Mouse (Mus musculus) neutrophil, adult 5-6 weeks (primary cell): ENCODE data around the gene Sept10. TPM values are rescaled to one million over a fixed set of nuclear protein-coding genes. Genes with fewer than 3 reads are reported as not detected.

Source experiments
- ATAC-seq: fragments of 151-379, 151-347 bp; 2 replicates; pipeline ENCODE4 v1.8.0; 2017; ENCODE audit warnings: mild to moderate bottlenecking, moderate TSS enrichment; ENCODE audit not compliant: insufficient number of reproducible peaks, poor library complexity, low FRiP score, severe bottlenecking; ENCODE audit errors: extremely low read depth
- total RNA-seq: library from RNA; stranded (forward); fragments of 200-1000 nt; gene quantifications from 2 replicates; pipeline ENCODE4 v1.2.3, GENCODE M21; 2017

Gene Sept10
- total RNA-seq, 1 experiment from 2014 or later: 9.8 TPM

DNA sequence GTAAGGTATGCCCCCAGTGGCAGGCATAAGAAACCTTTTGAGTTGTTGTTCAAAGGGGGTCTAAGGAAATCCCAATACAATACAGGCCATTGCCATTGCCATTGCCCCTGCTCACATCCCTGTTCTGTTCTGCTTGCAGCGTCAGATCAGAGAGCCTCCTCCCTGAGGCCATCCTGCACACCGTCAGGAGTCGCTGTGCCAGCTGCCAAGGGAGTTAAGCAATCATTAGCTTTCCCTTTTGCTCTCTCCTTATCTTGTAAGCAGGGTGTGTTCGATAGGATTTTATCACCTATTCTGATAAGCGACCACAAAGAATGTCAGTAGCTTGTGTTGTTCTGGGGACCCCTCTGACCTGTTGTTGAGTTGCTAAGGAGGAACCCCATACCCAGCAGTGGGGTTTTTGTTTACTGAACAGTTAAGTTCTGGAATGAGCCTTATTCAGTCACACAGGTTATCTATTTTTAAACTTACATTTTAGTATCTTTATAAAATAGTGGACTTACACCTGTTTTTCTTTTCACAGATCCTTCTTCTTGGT is 69.0 kb downstream of the Sept10 start:
- ATAC-seq: no peak

DNA sequence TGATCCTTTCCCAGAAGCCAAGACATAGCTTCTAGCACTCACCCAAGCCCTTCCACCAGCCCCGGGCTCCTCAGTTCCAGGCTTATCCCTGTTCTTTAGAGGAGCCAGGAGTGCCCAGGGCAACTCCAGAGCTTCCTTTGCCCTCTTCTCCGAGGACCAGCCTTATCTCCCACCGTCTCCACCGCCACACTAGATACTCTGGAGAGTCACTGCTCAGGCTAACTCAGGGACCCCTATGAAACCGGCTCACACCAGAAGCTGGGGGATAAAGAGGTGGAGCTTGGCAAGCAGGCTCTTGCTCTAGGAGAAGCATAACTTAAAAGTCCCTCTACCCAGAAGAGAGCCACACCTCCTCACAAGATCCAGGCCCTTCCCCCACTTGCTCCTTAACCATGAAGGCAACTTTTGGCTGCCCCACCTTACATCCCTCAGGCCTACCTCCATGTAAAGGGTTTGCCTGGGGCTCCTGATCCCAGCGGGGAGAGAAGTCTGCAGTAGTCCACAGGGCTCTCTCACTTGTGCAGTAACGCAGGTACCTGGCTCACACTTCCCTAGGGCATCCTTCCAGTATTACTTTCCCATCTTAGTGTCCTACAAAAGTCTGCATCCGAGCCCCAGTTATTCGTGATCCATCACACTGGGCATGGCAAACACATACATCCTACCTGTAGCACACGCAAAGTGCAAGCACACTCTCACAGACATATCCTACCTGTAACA is 70.5 kb downstream of the Sept10 start:
- ATAC-seq: no peak

DNA sequence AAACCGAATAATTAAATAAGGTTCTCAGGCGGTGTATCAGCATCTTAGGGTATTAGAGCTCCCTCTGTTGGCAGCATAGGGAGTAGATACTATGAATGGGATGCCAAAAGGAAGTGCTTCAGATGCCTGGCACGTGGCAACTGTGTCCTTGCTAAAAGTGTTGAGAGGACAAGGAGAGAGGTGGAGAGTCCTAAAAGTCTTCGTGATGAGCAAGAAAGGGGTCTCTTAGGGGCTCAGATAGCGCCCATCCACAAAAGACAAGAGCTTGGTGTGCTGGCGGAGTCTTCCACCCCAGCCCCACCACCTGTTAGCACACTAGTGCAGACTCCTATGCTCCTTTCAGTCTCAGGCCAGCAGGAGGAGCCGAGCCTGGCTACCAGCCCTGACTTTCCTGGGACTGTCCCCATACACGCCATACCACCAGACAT is 71.7 kb downstream of the Sept10 start:
- ATAC-seq: no peak

DNA sequence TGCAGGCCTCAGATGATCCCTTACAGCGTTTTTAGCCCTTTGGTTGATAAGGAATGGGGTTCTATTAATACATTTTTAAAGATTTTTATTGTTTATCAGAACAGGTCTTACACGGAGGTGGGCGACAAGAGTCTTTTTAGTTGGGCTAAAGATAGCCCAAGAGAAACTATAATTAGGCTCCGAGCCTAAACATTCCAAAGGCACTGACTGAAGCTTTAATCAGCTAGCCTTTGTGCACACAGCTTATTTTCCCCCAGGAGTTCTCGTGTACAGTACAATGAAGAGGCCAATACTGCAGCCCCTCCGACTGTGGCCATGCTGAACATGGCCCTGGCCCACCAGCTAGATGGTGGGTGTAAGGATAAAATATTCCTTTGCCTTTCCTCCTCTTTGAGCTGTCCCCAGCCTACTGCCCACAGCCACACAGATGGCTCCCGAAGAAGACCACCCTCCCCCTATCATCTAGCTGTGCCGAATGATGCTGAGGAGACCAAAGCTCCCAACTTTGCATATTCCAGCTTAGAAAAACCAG is 88.1 kb downstream of the Sept10 start:
- no peak for ATAC-seq

DNA sequence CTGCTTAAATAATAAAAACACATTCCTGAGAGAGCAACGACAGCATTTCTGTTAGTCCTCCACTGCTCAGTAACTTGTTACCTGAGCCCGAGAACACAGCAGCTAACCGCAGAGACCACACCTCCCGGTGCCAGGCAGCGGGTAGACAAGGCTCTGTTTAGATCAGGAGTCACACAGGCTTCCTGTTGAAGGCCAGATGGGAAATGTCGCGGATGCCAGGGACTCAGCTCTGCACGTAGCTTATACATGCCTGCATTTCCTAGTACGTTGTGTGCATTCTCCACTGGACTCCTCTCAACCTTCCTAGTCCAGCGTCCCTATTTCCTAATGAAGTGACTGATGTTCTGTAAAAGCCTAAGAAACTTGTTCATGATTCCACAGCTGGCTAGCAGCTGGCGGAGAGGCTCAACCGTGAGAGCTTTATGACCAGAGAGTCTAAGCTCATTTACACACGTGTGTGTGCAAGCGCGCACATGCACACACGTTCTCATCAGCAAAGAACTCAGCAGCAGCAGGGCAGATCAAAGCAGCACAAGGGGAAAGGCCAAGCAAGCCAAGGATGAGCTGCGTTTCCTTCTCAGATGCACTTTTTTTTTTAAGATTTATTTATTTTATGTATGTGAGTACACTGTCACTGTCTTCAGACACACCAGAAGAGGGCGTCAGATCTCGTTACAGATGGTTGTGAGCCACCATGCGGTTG is 89.6 kb downstream of the Sept10 start:
- no peak for ATAC-seq

DNA sequence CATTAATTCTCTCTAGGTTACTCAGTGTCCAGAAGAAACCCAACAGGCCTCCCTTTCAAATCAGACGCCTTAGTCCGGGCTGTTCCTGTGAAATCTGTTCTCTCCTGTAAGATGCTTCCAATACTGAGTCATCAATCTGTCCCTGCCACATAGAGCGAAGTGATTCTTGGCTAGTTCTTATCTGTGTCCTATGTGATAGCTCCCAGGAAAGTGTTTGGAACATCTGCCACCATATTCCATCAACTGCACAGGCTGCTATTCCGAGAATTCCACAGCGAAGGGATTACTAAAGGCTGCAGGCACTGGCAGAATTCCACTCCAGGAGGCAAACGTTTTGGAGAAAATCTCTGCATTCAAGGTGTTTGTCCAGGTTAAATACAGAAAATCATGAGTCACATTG is 94.0 kb downstream of the Sept10 start:
- ATAC-seq: no peak

DNA sequence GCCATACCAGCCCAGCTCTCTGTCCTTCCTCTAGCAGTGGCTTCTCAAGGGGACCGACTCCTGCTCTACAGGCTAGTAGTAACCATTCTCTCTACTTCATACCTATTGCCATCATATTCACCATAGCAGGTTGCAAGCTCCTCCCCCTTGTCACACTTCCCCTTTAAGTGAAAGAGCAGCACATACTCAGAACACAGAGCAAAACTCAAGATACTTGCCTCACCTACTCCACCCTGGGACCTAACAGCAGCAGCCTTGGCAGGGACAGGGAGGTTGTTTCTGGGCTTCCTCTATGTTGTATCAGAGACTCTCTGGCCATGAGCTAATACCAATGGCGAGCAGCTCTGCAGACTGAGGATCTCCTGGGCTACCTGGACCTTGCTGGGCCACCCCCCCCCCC is 96.2 kb downstream of the Sept10 start:
- no peak for ATAC-seq

DNA sequence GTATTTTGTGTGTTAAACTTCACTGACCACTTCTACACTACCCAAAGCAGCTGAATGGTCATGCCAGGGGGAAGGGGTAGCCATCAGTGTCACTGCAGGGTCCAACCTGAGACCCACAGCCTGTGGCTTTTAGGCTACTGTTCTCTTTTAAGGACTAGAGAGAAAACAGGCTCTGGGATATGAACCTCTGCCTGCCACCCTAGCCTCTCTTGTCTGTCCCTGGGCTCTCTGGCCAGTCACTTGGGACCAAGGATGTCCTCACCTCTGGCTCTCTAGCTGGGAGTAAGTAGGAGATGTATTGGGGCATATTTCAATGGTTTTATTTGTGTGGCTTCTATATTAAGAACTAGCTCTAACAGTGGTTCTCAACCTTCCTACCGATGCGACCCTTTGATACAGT is 101.8 kb downstream of the Sept10 start:
- ATAC-seq: no peak

DNA sequence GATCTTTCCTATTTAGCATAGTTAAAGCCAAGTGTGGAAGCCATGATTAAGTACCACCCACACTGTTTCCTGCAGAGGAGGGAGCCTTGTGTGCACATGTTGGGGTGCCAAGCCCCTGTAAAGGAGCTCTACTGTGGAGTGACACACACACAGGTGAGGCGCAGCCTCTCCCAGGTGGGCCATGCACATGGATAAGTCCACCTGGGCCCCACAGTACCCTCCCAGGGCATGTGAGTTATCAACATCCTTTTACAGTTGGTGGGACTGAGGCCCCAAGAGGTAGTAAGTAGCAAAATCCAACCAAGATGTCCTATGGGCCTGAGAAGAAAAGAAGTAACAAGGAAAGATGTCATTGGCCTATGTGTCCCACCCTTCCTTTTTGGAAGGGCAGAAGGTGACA is 102.6 kb downstream of the Sept10 start:
- no peak for ATAC-seq

DNA sequence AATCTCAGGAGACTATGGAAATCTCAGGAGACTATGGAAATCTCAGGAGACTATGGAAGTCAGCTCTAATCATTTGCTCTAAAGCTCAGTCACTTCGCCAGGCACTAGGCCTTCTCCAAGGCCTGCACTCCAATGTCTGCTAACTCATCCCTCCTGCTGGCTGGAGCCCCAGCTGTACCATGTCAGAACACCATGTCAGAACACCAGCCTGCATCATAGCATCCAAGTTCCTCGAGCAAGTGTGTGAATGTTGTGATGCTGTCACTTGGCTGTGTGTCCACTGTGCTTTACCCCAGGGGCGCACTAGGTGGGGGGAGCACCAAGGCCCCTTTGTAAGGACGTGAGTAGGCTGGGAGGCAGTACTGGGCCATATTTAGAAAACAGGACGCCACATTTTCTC is 104.1 kb downstream of the Sept10 start:
- no peak for ATAC-seq

DNA sequence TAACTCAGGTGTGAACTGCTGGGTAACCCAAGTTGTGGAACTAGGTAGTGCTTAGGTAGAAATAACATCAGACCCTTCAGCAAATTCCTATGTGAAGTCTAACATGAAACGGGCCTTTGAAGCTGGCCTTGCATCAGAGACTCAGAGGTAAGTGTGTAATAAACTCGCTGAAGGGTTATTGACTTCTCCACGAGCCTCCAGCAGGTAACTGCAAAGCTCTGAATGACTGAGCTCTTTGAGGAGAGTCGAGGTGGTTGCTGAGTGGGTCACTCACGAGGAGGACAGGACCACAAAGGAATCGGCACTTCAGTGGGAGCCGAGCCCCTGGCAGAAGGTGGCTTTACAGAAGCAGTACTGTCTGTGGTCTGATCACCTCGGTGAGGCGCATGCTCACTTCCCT is 105.3 kb downstream of the Sept10 start:
- ATAC-seq: no peak

DNA sequence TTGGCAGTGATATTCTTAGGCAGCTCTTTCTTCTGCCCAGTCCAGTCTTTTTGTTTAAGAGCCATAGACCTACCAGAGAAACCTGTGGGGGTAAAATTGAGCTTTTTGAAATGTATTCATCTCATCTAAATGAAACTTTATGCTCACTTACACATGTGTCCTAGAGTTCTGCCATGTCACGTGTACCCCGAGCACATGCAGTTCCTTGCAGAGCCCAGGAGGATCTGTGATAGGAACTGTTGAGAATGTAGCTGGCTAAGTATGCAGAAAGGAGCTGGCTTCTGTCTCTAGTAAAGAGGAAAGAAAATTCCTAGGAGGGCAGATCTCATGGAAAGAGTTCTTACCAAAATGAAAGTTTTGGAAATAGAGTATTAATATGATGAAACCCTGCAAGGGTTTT is 106.0 kb downstream of the Sept10 start:
- ATAC-seq: no peak

DNA sequence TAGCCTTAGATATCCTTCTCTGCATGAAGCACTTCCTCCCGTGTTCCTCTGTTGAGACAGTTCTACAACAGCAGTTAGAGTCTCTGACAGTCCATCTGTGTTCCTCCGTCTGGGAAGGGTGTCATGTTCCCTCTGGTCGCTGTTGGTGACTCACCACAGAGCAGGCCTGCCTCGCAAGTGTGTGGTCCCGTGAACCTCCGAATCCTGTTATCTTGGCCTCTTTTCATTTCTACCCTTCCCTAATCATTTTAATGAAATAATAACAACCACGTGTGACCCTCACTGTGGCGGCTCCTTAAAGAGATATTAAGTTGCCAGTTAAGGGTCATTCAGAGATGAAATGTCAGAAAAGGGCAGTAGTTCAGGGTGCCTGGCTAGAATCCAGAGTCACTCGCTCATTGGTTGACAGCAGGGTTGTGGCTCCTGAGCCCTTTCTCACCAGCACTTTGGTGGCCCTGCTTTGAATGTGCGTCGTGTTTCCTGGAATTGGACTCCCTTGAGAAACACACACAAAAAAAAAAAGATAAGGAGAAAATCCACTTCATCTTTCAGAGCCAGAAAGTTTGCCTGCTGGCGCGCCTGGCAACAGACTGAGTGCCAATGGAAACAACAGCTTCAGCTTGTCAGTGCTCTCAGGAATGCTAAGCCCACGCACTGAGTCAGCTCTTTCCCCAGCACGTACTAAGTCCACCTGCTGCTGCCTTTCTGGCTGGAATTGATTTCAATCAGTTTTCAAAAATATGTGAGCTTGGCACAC is 106.9 kb downstream of the Sept10 start:
- ATAC-seq: no peak

DNA sequence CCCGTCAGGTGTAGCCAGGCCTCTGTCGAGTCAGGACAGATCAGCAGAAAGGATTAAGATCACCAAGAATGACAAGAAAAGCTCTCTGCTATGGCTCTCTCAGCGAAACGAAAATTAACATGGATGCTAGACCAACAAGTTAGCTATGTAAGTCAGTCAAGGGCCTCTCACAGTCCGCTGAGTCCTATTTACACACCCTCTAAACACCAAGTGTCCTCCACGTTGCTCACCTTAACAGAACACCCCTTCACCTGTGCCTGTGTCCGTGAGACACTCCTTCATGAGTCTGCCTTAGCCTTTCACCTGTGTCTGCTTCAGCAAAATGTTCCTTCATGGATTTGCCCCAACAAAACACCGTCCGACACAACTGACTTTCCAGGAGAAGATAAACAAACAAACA is 108.3 kb downstream of the Sept10 start:
- no peak for ATAC-seq

DNA sequence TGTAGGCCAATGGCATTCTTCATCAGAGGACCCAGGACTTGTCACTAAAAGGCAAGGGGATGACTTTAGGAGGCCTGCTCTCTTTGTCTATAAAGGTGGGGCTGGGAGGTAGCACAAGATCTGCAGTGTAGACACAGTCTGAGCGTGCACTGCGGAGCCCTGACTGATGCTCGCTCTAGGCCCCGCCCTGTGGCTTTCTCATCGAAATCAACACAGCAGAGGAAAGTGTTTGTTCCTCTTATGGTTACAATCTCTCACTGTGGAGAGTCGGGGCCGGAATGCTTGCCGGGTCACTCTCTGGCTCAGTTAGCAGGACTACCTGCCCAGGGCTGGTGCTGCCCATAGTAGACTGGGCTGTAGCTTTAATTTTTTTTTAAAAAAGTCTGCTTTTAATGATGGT is 108.9 kb downstream of the Sept10 start:
- no peak for ATAC-seq

DNA sequence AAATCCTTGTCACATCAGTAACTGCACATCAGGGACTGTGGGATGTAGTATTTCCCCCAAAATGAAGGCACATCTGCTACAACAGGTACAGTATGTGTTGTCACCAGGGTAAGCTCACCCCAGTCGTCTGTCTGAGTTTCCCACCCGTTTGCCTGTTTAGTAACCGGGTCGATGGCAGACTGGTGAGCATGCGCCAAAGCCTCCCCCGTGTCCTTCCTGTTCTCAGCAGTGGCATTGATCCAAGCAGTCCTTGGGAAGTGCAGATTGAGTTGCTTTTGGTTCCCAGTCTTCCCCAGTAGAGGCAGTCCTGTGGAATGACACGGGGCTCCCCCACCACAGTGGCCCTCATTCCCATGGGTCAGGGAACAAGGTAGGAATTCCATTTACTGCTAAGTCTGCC is 111.3 kb downstream of the Sept10 start:
- ATAC-seq: no peak

DNA sequence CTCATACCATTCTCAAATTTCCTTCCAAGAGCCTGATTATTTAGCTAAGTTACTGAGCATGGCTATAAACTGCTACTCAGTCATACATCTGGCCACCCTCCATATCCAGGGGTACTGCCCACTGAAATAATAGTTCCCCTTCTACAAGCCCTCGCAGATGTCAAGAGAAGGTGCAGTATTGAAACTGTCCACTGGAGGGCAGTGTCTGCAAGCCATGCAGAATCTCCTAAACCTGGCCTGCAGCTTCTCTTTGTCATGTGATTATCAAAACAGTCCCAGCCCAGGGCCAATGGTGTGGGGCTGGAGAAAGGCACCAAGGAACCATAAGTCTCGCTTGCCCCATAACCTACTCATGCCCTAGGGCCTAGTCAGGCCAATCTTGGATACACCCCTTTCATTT is 112.6 kb downstream of the Sept10 start:
- no peak for ATAC-seq

DNA sequence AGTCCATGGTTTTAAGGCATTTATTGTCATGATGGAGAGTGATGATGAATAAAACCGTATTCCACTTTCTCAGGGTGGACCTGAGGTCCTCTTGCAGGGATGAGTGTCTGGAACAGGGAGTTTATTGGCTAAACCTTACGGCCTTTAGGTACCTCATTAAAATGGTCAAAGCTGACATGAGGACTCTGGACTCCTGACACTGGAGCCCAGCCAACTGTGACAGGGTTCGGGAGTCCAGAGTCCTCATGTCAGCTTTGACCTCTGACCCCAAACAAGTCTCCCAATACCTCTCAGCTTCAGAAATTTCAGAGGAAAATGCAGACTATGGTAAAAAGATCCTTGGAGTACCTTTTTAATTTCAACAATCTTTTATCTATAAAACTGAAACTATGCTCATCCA is 115.0 kb downstream of the Sept10 start:
- ATAC-seq: no peak

DNA sequence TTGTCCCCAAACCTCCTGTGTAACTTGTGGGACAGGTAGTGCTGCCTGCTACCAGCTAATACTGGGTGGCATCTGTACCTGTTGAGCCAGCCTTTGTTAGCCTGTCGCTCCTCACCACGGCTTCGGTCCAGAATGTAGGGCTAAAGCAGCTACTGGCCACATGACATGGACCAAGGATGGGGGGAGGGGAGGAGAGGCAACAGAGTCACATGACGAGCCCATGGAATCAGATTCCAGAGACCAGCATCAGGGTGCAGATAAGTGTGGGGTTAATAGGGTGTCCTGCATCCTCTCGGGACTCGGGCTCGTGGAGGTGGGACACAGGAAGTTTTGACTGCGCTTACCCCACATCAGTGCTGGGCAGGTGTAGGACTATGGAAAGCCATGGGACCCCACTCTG is 115.8 kb downstream of the Sept10 start:
- no peak for ATAC-seq

DNA sequence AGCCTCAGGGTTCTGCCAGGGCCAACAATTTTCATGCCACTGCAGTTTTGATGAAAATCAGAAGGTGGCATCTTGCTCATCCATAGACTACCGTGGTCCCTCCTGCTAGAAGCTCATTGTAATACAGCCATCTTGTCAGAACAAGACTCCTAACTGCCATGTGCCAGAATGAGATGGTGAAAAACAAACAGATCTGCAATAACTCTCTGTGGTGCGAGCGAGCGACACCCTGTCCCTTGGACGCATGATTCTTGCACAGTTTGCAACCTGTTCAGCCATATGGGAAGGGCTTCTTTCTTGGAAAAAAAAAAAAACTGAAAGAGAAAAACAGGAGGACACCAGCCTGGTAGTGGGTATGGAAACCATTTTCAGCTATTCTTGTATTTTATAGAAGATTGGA is 117.0 kb downstream of the Sept10 start:
- ATAC-seq: no peak
